In the genomic region with DNA sequence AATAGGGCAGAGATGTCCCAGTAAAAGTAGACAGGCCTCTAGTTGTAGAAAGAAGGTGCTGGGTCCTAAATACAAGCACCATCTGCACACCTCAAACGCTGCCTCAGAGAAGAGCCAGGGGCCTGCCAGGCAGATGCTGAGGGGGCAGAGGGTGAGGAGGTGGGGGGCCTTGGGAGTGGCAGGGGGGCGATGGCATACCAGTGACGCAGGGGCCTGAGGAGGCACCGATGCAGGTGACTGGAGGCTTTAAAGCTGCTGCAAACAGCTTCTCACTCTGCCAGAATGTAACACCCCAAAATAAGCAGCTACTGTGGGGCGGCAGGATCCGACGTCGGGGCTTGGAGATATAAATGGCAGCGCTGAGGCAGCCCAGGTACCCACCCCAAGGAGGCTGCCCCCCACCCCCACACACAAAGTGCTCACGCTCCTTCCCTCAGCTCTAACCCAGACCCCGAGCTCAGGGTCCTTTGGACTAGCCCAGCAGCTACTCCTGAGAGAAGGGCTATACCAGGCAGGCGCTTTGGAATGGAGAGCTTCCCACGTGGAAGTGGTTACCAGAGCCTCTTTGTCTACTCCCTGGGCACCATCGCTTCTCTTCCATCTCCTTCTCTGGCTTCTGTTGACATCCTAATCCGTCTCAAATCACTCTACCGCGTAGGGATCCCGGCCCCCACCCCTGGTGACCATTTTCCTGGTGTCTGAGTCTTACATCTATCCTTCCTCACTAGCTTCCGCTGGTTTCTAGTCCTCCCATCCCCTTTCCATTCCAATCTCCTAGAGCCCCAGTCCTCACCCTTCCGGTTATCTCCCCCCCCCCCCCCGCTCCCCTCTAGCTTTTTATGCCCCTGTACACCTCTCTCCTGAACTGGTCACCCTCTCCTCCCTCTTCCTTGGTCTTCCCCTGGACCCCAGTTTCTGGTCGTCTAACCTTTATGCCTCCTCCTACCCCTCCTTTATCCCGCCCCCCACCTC, we compare ENCODE assay signal across 8 mouse cellular contexts. TPM values are rescaled to one million over a fixed set of nuclear protein-coding genes. Genes with fewer than 3 reads are reported as not detected.
A peak's percentile ranks its signal among the peaks of the same experiment; 100 is the strongest.
DNase-seq lines count a peak whose midpoint lies in the region; ATAC-seq lines count a peak whose summit lies in the region.

No protein-coding gene starts in this region.

- peaks cover 34% of the 10 kb centered on the region for H3K4me1 ChIP-seq in heart, embryonic 11.5 days (ENCODE audit: control insufficient read depth, insufficient read depth, low read length)
- peaks cover 16% of the 10 kb centered on the region for H3K4me1 ChIP-seq in limb, embryonic 11.5 days (ENCODE audit: control insufficient read depth, insufficient read depth, low read length)

- no peak for ATAC-seq in heart, embryonic 11.5 days (replicated peaks; ENCODE audit: insufficient number of reproducible peaks, low FRiP score, low TSS enrichment)
- ATAC-seq in limb, embryonic 11.5 days (ENCODE audit: insufficient number of reproducible peaks, low FRiP score, low TSS enrichment, low read depth) = no peak

- intact Hi-C loops in heart, postnatal 10 days (cut with DNase I) = loop anchor here (2.0 kb wide), 1 partner anchor 17 kb away; no protein-coding TSS in a partner anchor

- peak overlapping the region; percentile 60; the same call in 1 of the 2 replicates for H3K4me3 ChIP-seq in heart, embryonic 11.5 days (ENCODE audit: low read depth, low read length)
- H3K4me3 ChIP-seq in limb, embryonic 11.5 days (ENCODE audit: low read depth, low read length) = no peak overlapping the region

- peaks cover 94% of the 10 kb centered on the region for H3K27me3 ChIP-seq in heart, embryonic 11.5 days (ENCODE audit: control insufficient read depth, insufficient read depth, low read length)
- H3K27me3 ChIP-seq in limb, embryonic 11.5 days (ENCODE audit: control insufficient read depth, insufficient read depth, low read length) = peaks cover 85% of the 10 kb centered on the region

- no peak overlapping the region; the same call in 1 of the 2 replicates for H3K4me2 ChIP-seq in heart, embryonic 11.5 days
- no peak overlapping the region; the same call in 1 of the 2 replicates for H3K4me2 ChIP-seq in limb, embryonic 11.5 days (ENCODE audit: low read depth, severe bottlenecking)

- H3K27ac ChIP-seq in heart, embryonic 11.5 days (ENCODE audit: low read depth, low read length) = no peak overlapping the region
- H3K27ac ChIP-seq in limb, embryonic 11.5 days (replicated peaks; ENCODE audit: low read depth, low read length) = no peak overlapping the region

- 10% methylated on average over 21 of the region's 23 CpGs for WGBS in heart, embryonic 11.5 days (ENCODE audit: insufficient replicate concordance)
- 7% methylated on average over 22 of the region's 23 CpGs for WGBS in limb, embryonic 11.5 days

- H3K9ac ChIP-seq in heart, embryonic 11.5 days (ENCODE audit: low read depth, low read length) = no peak overlapping the region
- no peak overlapping the region for H3K9ac ChIP-seq in limb, embryonic 11.5 days (ENCODE audit: low read length)

- no peaks in the 10 kb centered on the region for H3K9me3 ChIP-seq in heart, embryonic 11.5 days (replicated peaks; ENCODE audit: control insufficient read depth, low read length)
- H3K9me3 ChIP-seq in limb, embryonic 11.5 days (ENCODE audit: control insufficient read depth, low read length) = no peaks in the 10 kb centered on the region

- DNase-seq in heart, postnatal 10 days = no peak
- DNase-seq in right cerebral cortex, postnatal 10 days (ENCODE audit: low spot score in 2 of 2) = peak; percentile 31 to 43
- DNase-seq in right cerebral cortex, postnatal 25 days = no peak
- DNase-seq in limb, embryonic 11.5 days (ENCODE audit: low spot score) = peak; percentile 51
- no peak for DNase-seq in urinary bladder, postnatal 25 days (ENCODE audit: low spot score)
- DNase-seq in gastrocnemius, postnatal 25 days = no peak
- DNase-seq in right cerebral cortex, adult 2 months (ENCODE audit: low spot score in 2 of 2) = no peak

- H3K36me3 ChIP-seq in heart, embryonic 11.5 days (ENCODE audit: control insufficient read depth, insufficient read depth, low read length) = no peaks in the 10 kb centered on the region
- no peaks in the 10 kb centered on the region for H3K36me3 ChIP-seq in limb, embryonic 11.5 days (ENCODE audit: control insufficient read depth, insufficient read depth, low read length)

RNA-seq across cellular contexts. Expression of a gene that starts 1.1 kb away (rescaled TPM):
- 0.23 and 1.1 TPM in 2 replicates for polyA plus RNA-seq in heart, embryonic 11.5 days (2014; fragmentation: Nextera tagmentation; extraction: Ambion mirVana)
- 1 to 10 TPM; 4.0 to 8.0 TPM for total RNA-seq in heart, postnatal 10 days (2021)
- polyA plus RNA-seq in limb, embryonic 11.5 days (2014; fragmentation: Nextera tagmentation; extraction: Ambion mirVana) = 0.75 and 0.96 TPM in 2 replicates
- under 1 TPM; 0.43 to 0.54 TPM for total RNA-seq in gastrocnemius, postnatal 25 days (2021)

RNA-seq across cellular contexts. Expression of a gene that starts 46.7 kb away (rescaled TPM):
- polyA plus RNA-seq in heart, embryonic 11.5 days (2014; fragmentation: Nextera tagmentation; extraction: Ambion mirVana) = 36.1 and 41.4 TPM in 2 replicates
- 1 to 10 TPM; 2.2 to 3.4 TPM for total RNA-seq in heart, postnatal 10 days (2021)
- 36.0 and 37.8 TPM in 2 replicates for polyA plus RNA-seq in limb, embryonic 11.5 days (2014; fragmentation: Nextera tagmentation; extraction: Ambion mirVana)
- total RNA-seq in gastrocnemius, postnatal 25 days (2021) = 1 to 10 TPM; 7.7 to 8.4 TPM

RNA-seq across cellular contexts. Expression of a gene that starts 51.0 kb away (rescaled TPM):
- 48.2 and 52.5 TPM in 2 replicates for polyA plus RNA-seq in heart, embryonic 11.5 days (2014; fragmentation: Nextera tagmentation; extraction: Ambion mirVana)
- total RNA-seq in heart, postnatal 10 days (2021) = 100 to 1,000 TPM in 1 of 2 experiments, 10 to 100 TPM in 1; 53.0 to 109 TPM
- polyA plus RNA-seq in limb, embryonic 11.5 days (2014; fragmentation: Nextera tagmentation; extraction: Ambion mirVana) = 31.6 and 31.7 TPM in 2 replicates
- total RNA-seq in gastrocnemius, postnatal 25 days (2021) = 10 to 100 TPM; 22.9 to 23.4 TPM

RNA-seq across cellular contexts. Expression of a gene that starts 58.6 kb away (rescaled TPM):
- 76.8 and 77.9 TPM in 2 replicates for polyA plus RNA-seq in heart, embryonic 11.5 days (2014; fragmentation: Nextera tagmentation; extraction: Ambion mirVana)
- 100 to 1,000 TPM; 122 to 124 TPM for total RNA-seq in heart, postnatal 10 days (2021)
- 46.9 and 53.6 TPM in 2 replicates for polyA plus RNA-seq in limb, embryonic 11.5 days (2014; fragmentation: Nextera tagmentation; extraction: Ambion mirVana)
- total RNA-seq in gastrocnemius, postnatal 25 days (2021) = 10 to 100 TPM; 49.3 to 51.3 TPM

Comparison
In these comparisons a context has a peak if more than half of its experiments do, and no peak if none do; other contexts are left out.
1. DNase-seq: peak in right cerebral cortex, postnatal 10 days (2 of 2) and limb, embryonic 11.5 days (single experiment); none in heart, postnatal 10 days (0 of 2), right cerebral cortex, postnatal 25 days (single experiment), urinary bladder, postnatal 25 days (single experiment), gastrocnemius, postnatal 25 days (single experiment) and right cerebral cortex, adult 2 months (0 of 2).